Mouse (Mus musculus) stomach, embryonic 16.5 days (tissue): ENCODE results near the gene Txndc11. TPM values are rescaled to one million over a fixed set of nuclear protein-coding genes. Genes with fewer than 3 reads are reported as not detected.
A peak's percentile ranks its signal among the peaks of the same experiment; 100 is the strongest.

Experiments
- ATAC-seq: fragments of 200-750 bp; cut with Nextera tagmentation; 2 replicates; pipeline ENCODE4 v1.8.0; 2017; ENCODE audit warnings: moderate number of reproducible peaks, moderate TSS enrichment; ENCODE audit not compliant: insufficient read depth, low FRiP score
- H3K27ac ChIP-seq: fragments of 300-500 bp; sonication (generic); 2 replicates; pipeline ENCODE4 v1.5.1; 2014; ENCODE audit warnings: low read length
- H3K27me3 ChIP-seq: fragments of 300-500 bp; sonication (generic); 2 replicates; pipeline ENCODE4 v1.6.1; 2014; ENCODE audit warnings: low read length, control low read depth, mixed read lengths; ENCODE audit not compliant: control insufficient read depth, insufficient read depth
- H3K36me3 ChIP-seq: fragments of 300-500 bp; sonication (generic); 2 replicates; pipeline ENCODE4 v1.6.1; 2014; ENCODE audit warnings: low read length; ENCODE audit not compliant: control insufficient read depth, insufficient read depth
- H3K4me1 ChIP-seq: fragments of 300-500 bp; sonication (generic); 2 replicates; pipeline ENCODE4 v1.6.1; 2014; ENCODE audit warnings: low read length, control low read depth, mixed read lengths; ENCODE audit not compliant: control insufficient read depth, insufficient read depth
- H3K4me2 ChIP-seq: fragments of 300-500 bp; sonication (generic); 2 replicates; pipeline ENCODE4 v1.6.1; 2014; ENCODE audit warnings: low read depth, low read length, mixed read lengths
- H3K4me3 ChIP-seq: fragments of 300-500 bp; sonication (generic); replicated peaks from 2 replicates; pipeline ENCODE4 v1.5.1; 2014; ENCODE audit warnings: mild to moderate bottlenecking, low read length
- H3K9ac ChIP-seq: fragments of 300-500 bp; sonication (generic); 2 replicates; pipeline ENCODE4 v1.6.1; 2014; ENCODE audit warnings: low read length
- H3K9me3 ChIP-seq: fragments of 300-500 bp; sonication (generic); replicated peaks from 2 replicates; pipeline ENCODE4 v1.6.1; 2016; ENCODE audit warnings: low read length, control low read depth; ENCODE audit not compliant: control insufficient read depth
- WGBS: fragments of 180-500 bp; shearing (Covaris S2); extraction: QIAGEN DNeasy Blood & Tissue Kit; methylation state at CpG from one replicate; pipeline ENCODE4 v1.1.7; 2014; 5-methylcytosine and 5-hydroxymethylcytosine counted together
- polyA plus RNA-seq: library from polyadenylated mRNA; unstranded; fragments of >200 nt; fragmentation: Nextera tagmentation; extraction: Ambion mirVana; gene quantifications from 2 replicates; pipeline ENCODE4 v1.2.1, GENCODE M21; 2015

Txndc11 gene
- polyA plus RNA-seq, 1 experiment from 2014 or later, result 34.0 TPM

DNA sequence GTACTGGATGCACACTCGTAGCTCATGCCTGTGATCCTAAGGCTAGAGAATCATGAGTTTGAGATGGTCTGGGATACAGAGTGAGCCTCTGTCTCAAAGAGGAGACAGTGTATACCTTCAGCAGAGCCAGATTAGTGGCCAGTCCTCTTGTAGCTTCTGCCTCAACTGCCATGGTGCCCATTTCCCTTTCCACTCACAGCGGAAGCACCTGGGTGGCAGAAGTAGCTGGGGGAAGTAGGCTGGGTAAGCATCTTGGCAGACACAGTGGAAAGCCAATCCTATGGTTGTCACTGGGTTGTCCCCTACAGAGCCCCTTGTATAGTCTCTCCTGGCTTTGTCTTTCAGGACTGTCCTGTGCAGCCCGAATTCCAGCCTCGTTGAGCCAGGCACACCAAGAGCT lies 62.6 kb downstream of the Txndc11 start:
- 90% methylated on average over 4 of the region's 4 CpGs for WGBS
- no peak overlapping the region for H3K4me3 ChIP-seq
- peaks cover 16% of the 10 kb centered on the region for H3K4me1 ChIP-seq
- no peak overlapping the region for H3K4me2 ChIP-seq
- H3K36me3 ChIP-seq, result peaks cover 12% of the 10 kb centered on the region; the same call in 1 of the 2 replicates
- H3K9me3 ChIP-seq, result no peaks in the 10 kb centered on the region
- no peaks in the 10 kb centered on the region for H3K27me3 ChIP-seq
- ATAC-seq, result no peak
- H3K27ac ChIP-seq, result no peak overlapping the region
- no peak overlapping the region for H3K9ac ChIP-seq

- Histone ChIP-seq H3K4me2 (no peak overlapping the region), H3K4me1 (peaks cover 16% of the 10 kb centered on the region), H3K9ac (no peak overlapping the region), H3K36me3 (peaks cover 12% of the 10 kb centered on the region; the same call in 1 of the 2 replicates), H3K4me3 (no peak overlapping the region), H3K9me3 (no peaks in the 10 kb centered on the region), H3K27me3 (no peaks in the 10 kb centered on the region), H3K27ac (no peak overlapping the region)
- ATAC-seq, result no peak
- 77% methylated on average over 5 of the region's 5 CpGs for WGBS
These were observed 63.3 kb downstream of the Txndc11 start for GRCm38 (mm10) chr16:11071176-11071575.

- Histone ChIP-seq H3K27ac (no peak overlapping the region), H3K9ac (no peak overlapping the region), H3K27me3 (no peaks in the 10 kb centered on the region), H3K4me1 (peaks cover 20% of the 10 kb centered on the region), H3K36me3 (peaks cover 7% of the 10 kb centered on the region; the same call in 1 of the 2 replicates), H3K9me3 (no peaks in the 10 kb centered on the region), H3K4me3 (no peak overlapping the region), H3K4me2 (peak overlapping the region; percentile 6; the same call in 1 of the 2 replicates)
- no peak for ATAC-seq
- WGBS, result 47% methylated on average over 7 of the region's 7 CpGs
These were observed 64.6 kb downstream of the Txndc11 start for GRCm38 (mm10) chr16:11069710-11070420.

DNA sequence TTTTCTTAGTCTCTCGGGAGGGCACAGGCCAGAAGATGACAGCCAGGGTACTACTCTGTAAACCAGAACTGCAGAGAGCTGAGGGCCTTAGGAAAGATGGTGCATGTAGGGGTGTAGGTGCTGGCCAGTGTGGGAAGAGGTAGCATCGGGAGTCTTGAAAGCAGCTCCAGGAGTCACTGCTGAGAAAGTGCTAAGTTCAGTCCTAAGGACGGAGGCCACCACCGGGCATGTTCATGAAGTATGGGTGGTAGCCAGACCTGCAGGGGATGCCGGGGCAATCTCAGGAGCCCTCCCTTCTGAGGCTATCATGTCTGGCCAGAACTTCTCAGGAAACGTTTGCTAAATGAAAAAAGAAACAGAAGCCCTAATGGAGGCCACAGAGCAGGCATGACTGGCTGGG lies 65.2 kb downstream of the Txndc11 start:
- Histone ChIP-seq H3K9ac (no peak overlapping the region), H3K9me3 (no peaks in the 10 kb centered on the region), H3K4me3 (no peak overlapping the region), H3K4me2 (peak overlapping the region; percentile 9; the same call in 1 of the 2 replicates), H3K4me1 (peaks cover 20% of the 10 kb centered on the region), H3K27me3 (no peaks in the 10 kb centered on the region), H3K36me3 (peaks cover 1% of the 10 kb centered on the region; the same call in 1 of the 2 replicates), H3K27ac (no peak overlapping the region)
- WGBS, result 66% methylated on average over 6 of the region's 6 CpGs
- ATAC-seq, result no peak

DNA sequence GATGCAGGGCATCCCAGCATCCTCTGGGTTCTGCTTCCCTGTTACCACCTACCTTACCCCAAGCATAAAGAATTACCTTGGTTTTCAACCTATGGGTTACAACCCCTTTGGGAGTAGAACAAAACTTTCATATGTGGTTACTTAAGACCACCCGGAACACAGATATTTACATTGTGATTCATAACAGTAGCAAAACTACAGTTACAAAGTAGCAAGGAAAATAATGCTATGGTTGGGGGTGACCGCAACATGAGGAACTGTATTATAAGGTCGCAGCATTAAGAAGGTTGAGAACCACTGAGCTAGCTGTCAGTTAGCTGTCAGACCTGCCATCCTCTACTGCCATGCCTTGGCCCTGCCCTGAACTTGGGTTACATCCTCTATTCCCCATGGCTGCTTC lies 65.8 kb downstream of the Txndc11 start:
- Histone ChIP-seq H3K27me3 (no peaks in the 10 kb centered on the region), H3K9ac (no peak overlapping the region), H3K9me3 (no peaks in the 10 kb centered on the region), H3K4me2 (peak overlapping the region; percentile 9; the same call in 1 of the 2 replicates), H3K4me3 (no peak overlapping the region), H3K4me1 (peaks cover 20% of the 10 kb centered on the region), H3K27ac (no peak overlapping the region), H3K36me3 (no peaks in the 10 kb centered on the region)
- ATAC-seq, result no peak
- WGBS, result 76% methylated on average over 3 of the region's 3 CpGs

GRCm38 (mm10) chr16:11066833-11067191 lies 67.6 kb downstream of the Txndc11 start:
- H3K27me3 ChIP-seq, result no peaks in the 10 kb centered on the region
- 0 out of 2 replicates have a peak, but pooled peaks have one; percentile 10 for ATAC-seq
- peak overlapping the region; percentile 81 for H3K4me2 ChIP-seq
- 0% methylated on average over 22 of the region's 22 CpGs for WGBS
- H3K4me3 ChIP-seq, result peak overlapping the region; percentile 71
- H3K9ac ChIP-seq, result peak overlapping the region; percentile 86
- H3K9me3 ChIP-seq, result no peaks in the 10 kb centered on the region
- peak overlapping the region; percentile 85 for H3K27ac ChIP-seq
- peaks cover 27% of the 10 kb centered on the region for H3K4me1 ChIP-seq
- no peaks in the 10 kb centered on the region for H3K36me3 ChIP-seq

GRCm38 (mm10) chr16:11066029-11066832 lies 68.2 kb downstream of the Txndc11 start, which contains the start of gene Litaf:
Litaf (minus strand) TSS chr16:11066157.
- Histone ChIP-seq H3K27me3 (no peaks in the 10 kb centered on the region), H3K4me1 (peaks cover 27% of the 10 kb centered on the region), H3K4me3 (peak within 1 kb of the TSS; percentile 71), H3K9me3 (no peaks in the 10 kb centered on the region), H3K9ac (peak within 1 kb of the TSS; percentile 86), H3K27ac (peak within 1 kb of the TSS; percentile 85), H3K36me3 (no peaks in the 10 kb centered on the region), H3K4me2 (peak within 1 kb of the TSS; percentile 81)
- WGBS, result under 1% methylated on average over 78 of the region's 78 CpGs
- ATAC-seq, result peak; percentile 98

DNA sequence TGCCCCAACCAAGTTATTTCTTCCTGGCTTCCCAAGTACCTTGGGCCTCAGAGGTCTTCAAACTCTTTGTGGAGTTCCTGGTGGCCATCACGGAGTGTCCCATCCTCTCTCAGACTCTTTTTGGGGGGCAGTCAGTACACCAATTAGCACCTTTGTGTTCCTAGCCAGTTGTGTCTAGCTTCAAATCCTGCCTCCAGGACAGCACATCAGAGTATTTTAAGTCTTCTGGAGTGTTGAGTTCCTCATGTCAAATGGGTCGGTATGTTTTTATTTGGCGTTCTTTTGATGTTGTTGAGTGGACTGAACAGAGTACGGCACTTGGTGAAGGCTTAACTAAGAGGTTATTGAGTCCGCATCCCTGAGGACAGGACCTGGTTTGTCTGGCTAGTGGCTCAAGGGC lies 69.0 kb downstream of the Txndc11 start:
- Histone ChIP-seq H3K27ac (peak overlapping the region; percentile 63), H3K9me3 (no peaks in the 10 kb centered on the region), H3K9ac (peak overlapping the region; percentile 53), H3K4me1 (peaks cover 27% of the 10 kb centered on the region), H3K27me3 (no peaks in the 10 kb centered on the region), H3K4me2 (peak overlapping the region; percentile 59), H3K36me3 (no peaks in the 10 kb centered on the region), H3K4me3 (peak overlapping the region; percentile 40)
- 63% methylated on average over 5 of the region's 5 CpGs for WGBS
- no peak for ATAC-seq

DNA sequence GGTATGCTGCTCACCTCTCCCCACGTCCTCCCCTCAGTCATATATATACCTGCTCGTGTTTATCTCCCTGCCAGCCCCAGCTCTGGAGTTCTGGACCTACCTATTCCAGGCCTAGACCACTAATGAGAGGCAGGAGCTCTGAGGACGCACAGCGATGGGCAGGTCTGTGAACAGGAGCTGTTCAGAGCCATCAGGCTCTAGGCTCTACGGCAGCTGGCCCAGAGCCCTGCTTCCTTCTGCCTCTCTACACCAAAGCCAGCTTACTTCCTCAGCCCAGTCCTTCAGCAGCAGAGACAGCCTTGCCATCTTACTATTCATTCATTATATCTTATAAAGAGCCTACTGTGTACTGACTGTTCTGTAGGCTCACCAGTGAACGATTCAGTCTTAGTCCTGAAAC lies 69.7 kb downstream of the Txndc11 start:
- H3K4me3 ChIP-seq, result no peak overlapping the region
- H3K9me3 ChIP-seq, result no peaks in the 10 kb centered on the region
- H3K27ac ChIP-seq, result no peak overlapping the region
- no peaks in the 10 kb centered on the region for H3K27me3 ChIP-seq
- H3K4me2 ChIP-seq, result no peak overlapping the region
- no peak for ATAC-seq
- WGBS, result 88% methylated on average over 6 of the region's 6 CpGs
- no peak overlapping the region for H3K9ac ChIP-seq
- no peaks in the 10 kb centered on the region for H3K36me3 ChIP-seq
- peaks cover 27% of the 10 kb centered on the region for H3K4me1 ChIP-seq
